Mouse (Mus musculus): ENCODE measurements around the gene Col4a3.

DNA sequence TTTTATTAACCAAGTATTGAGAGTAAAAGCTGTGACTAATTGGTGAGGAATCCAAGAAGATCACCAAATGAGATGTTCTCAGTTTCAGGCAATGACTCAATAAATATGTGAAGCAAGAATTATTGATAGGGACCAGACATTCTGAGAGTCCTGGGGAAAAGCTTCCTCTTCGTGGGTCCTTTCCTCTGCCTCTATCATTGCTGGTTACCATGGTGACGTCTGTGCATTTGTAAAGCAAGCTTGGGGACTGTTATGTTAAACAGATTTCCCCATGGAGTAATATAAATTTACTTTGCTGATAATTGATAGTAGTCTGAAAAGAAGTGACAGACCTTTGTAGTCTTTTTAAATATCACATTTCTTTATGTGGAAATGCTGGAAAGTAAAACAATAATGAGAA is 76.8 kb downstream of the Col4a3 start:
- no peak for TF ChIP-seq CTCF (IDR thresholded peaks at IDR 0.05; ENCODE audit: low read depth, low read length)
- TF ChIP-seq POLR2A (IDR thresholded peaks at IDR 0.05; ENCODE audit: insufficient read depth, low read length), result no peak
